Mouse (Mus musculus) hematopoietic stem cell, adult 5-6 weeks (primary cell): ENCODE measurements around the gene Elp4. TPM values are rescaled to one million over a fixed set of nuclear protein-coding genes. Genes with fewer than 3 reads are reported as not detected.

Experiments used
- ATAC-seq, 2 experiments: fragments of 125-278 bp in 1 of 2; replicated peaks in 1 of 2; 2 replicates each; pipeline ENCODE4 v1.8.0; 2016 to 2017; ENCODE audit warnings: inconsistent platforms in 2 of 2, mild to moderate bottlenecking in 2 of 2, moderate number of reproducible peaks in 2 of 2, low read depth in 1 of 2, moderate TSS enrichment in 1 of 2; ENCODE audit not compliant: low FRiP score in 2 of 2, poor library complexity in 2 of 2, severe bottlenecking in 2 of 2, insufficient read depth in 1 of 2, low TSS enrichment in 1 of 2
- total RNA-seq: library from RNA; stranded (forward); fragments of 172-1452, 232-1000 nt; gene quantifications from 2 replicates; pipeline ENCODE4 v1.2.3, GENCODE M21; 2017

Elp4 gene
- total RNA-seq, 1 experiment from 2014 or later: 17.5 TPM

- no peak for ATAC-seq
Measured at GRCm38 (mm10) chr2:105669371-105669861, 234.9 kb downstream of the Elp4 start.

GRCm38 (mm10) chr2:105668271-105669270, 235.8 kb downstream of the Elp4 start, which contains the start of gene Pax6:
Gene Pax6 (plus strand): TSS chr2:105668900.
- ATAC-seq: no peak

- ATAC-seq: peak in 1 of 2 experiments; percentile 46; a peak in 1 of 4 replicates
Measured at GRCm38 (mm10) chr2:105667626-105667950, 236.8 kb downstream of the Elp4 start.

GRCm38 (mm10) chr2:105666763-105667625, 237.4 kb downstream of the Elp4 start:
- ATAC-seq: no peak; a peak in 1 of 4 replicates

GRCm38 (mm10) chr2:105666331-105666730, 238.0 kb downstream of the Elp4 start:
- ATAC-seq: no peak

- ATAC-seq: no peak
Measured at GRCm38 (mm10) chr2:105665491-105666250, 238.7 kb downstream of the Elp4 start.

GRCm38 (mm10) chr2:105664996-105665395, 239.4 kb downstream of the Elp4 start:
- ATAC-seq: no peak

GRCm38 (mm10) chr2:105663101-105663511, 241.3 kb downstream of the Elp4 start:
- no peak for ATAC-seq

- ATAC-seq: no peak
Measured at GRCm38 (mm10) chr2:105662606-105663005, 241.8 kb downstream of the Elp4 start.

GRCm38 (mm10) chr2:105662121-105662520, 242.2 kb downstream of the Elp4 start:
- no peak for ATAC-seq

GRCm38 (mm10) chr2:105661623-105662066, 242.7 kb downstream of the Elp4 start:
- ATAC-seq: no peak

- ATAC-seq: no peak
Measured at GRCm38 (mm10) chr2:105660874-105661622, 243.3 kb downstream of the Elp4 start.

GRCm38 (mm10) chr2:105659926-105660873, 244.2 kb downstream of the Elp4 start:
- ATAC-seq: 0 out of 4 replicates have a peak, but pooled peaks of 1 of the 2 experiments have one; percentile 25

- no peak for ATAC-seq
Measured at GRCm38 (mm10) chr2:105659350-105659749, 245.0 kb downstream of the Elp4 start.

GRCm38 (mm10) chr2:105656456-105656855, 247.9 kb downstream of the Elp4 start:
- no peak for ATAC-seq
